Mouse (Mus musculus) heart, adult 9 months (tissue): ENCODE measurements around the gene Elmo1.

ENCODE experiments used
- DNase-seq, 2 experiments: peaks; one replicate each; pipeline ENCODE4 v3.0.0; 2022; ENCODE audit warnings: low spot score in 2 of 2

Gene Elmo1

DNA sequence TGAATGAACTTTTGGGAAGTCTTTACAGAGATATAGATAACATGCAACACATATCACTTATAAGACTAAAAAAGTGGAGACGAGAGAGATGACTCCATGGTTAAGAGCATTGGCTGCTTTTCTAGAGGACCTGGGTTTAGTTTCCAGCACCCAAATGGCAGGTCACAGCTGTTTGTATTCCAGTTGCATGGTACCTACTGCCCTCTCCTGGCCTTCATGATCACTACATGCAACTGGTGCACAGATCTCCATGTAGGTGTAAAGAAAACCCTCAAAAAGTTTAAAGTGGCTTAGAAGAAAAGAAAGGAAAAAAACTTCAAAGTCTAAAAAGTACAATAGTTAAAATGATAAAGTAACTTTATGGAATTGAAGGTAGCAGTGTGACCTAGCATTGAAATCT lies 172.8 kb downstream of the Elmo1 start:
- no peak for DNase-seq

DNA sequence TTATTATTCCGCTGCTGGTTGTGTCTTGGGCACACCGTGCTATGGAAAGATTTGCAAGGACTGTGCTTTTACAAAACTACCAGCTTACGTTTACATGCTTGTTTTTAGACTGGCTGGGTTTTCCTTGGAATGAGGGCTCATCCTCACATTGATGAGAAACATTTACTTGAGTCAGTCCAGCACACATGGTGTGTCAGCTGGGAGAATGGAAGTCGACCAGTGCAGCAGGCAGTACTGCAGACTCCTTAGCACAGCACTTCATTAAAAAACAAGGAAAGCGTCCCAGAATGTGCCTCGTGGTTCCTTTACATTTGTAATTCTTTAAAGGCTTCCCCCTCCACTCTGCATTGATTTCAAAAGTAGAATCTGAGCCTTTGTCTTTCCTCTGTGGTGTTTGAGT lies 179.8 kb downstream of the Elmo1 start:
- DNase-seq: no peak

- no peak for DNase-seq
Observed at GRCm38 (mm10) chr13:20271799-20272198, 181.4 kb downstream of the Elmo1 start.

DNA sequence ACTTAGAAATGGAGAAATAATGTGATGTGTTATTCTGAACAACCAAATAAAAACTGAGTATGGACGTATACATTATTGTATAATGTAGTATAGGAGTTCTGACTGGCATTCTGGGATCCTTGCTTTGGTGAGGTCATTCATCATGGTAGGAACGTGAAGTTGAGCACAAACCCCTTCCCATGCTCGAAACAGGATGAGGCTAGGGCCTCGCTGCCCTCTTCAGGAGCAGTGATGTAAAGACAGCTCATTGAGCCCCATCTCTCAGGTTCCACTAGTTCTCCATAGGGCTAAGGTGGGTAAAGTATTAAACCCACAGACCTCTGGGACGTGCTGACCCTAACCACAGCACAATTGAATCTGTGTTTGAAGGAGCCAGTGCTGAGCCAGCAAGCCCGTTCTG lies 182.2 kb downstream of the Elmo1 start:
- no peak for DNase-seq

GRCm38 (mm10) chr13:20279889-20280288 lies 189.5 kb downstream of the Elmo1 start:
- DNase-seq: no peak

DNA sequence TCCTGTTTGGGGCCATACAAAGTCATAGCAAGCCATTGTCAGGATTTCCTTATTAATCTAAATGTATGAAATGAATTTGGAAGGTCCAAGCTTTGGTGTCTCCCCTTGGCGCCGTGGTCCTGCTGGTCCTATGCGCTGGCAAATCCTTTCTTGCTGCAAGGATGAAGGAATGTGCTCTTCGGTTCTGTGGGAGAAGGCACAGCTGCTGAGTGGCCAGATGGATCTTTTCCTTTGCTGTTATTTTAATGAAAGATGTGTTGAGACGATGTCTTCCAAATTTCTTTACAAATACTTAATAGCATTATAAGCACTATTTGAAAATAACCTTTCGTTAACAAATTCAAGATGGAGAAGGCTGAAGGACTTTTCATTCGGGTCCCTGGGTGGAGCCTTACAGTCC lies 193.5 kb downstream of the Elmo1 start:
- DNase-seq: no peak

- DNase-seq: no peak
Observed at GRCm38 (mm10) chr13:20286680-20287079, 196.3 kb downstream of the Elmo1 start.

GRCm38 (mm10) chr13:20288393-20288792 lies 198.0 kb downstream of the Elmo1 start:
- peak; percentile 73 to 85 for DNase-seq

DNA sequence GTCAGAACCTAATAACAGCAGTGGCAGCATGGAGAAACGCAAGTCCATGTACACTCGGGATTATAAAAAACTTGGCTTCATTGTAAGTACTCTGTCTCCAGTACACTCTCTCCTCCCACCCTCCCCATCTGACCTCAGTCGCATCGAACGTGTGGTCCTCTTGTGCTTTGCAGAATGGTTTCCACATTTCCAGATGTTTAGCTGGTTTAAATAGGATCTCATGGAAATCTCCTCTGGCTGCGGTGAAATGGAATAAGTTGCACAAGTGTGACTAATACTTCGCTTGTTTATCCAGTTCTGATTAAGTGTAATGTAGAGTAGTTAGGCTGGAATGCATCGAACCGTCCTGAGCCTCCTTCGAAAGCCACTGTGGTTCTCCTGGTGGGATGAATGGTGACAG lies 200.0 kb downstream of the Elmo1 start:
- peak; percentile 58 to 73 for DNase-seq

- peak; percentile 62 to 72 for DNase-seq
Observed at GRCm38 (mm10) chr13:20292348-20292747, 202.0 kb downstream of the Elmo1 start.

DNA sequence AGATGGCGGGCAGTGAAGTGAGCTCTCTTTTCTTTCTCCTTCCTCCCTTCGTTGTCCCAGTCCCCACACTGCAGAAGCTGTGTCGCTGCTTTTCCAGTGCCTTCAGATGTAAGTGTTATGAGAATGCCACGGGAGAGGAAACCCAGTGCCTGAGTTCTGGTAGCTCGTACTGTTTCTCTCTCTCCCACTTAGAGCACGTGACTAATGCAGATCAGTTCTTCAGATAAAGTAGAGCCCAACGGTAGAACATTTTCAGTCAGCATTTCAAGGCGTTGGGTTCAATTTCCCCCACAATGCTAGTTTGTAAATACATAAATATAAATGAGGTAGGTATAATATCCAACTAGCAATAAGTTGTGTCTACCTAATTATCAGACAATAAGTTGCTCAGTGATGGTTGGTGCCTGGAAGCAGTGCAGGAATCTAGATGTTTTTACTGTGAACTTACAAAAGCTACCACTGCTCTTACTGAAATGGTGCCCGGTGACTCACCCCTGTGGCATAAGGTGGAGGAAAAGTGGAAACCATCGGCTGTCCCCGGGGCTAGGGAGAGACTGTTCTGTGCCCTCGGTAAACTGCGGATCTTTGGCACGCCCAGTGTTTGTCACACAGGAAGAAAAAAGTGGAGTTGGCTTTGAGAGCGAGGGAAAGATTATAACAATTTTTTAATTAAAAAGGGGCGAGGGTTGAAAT lies 205.0 kb downstream of the Elmo1 start:
- no peak for DNase-seq

GRCm38 (mm10) chr13:20297841-20298240 lies 207.4 kb downstream of the Elmo1 start:
- DNase-seq: peak in 1 of 2 experiments; percentile 28

DNA sequence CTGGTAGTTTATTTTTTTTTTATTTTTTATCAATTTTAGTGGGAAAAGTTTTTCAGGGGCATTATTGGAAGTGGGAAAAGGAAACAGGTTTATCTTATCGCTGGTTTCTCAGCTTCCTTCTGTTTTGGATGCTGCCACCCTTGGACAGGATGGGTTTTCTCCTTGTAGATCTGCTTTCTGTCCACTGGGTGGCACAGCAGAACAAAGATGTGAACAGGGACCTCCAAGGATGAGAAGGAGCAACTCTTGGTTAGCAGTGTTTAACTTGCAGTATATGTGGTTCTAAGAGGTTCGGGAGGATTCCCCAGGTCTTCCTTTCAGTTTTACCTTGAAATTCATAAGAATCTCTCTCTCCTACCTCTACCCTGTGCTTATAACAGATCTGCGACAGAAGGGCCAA lies 209.0 kb downstream of the Elmo1 start:
- no peak for DNase-seq

GRCm38 (mm10) chr13:20300052-20300564 lies 209.7 kb downstream of the Elmo1 start:
- DNase-seq: no peak

DNA sequence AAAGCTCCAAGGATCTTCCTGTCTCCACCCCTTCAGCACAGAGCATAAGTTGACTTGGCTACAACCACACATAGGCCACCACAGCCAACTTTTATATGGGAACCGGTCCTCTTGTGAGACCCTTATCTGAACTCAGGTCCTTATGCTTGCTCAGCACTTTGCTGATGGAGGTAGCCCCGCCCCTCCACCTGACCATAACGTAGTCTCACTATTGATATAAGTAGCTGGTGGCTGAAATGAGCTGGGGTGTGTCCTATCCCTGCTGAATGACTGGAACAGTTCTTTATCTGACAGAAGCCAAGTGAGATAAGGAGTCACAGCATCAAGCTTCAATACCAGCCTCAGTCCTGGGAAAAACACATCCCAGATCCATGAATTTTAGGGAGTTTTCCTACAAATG lies 210.2 kb downstream of the Elmo1 start:
- DNase-seq: no peak

DNA sequence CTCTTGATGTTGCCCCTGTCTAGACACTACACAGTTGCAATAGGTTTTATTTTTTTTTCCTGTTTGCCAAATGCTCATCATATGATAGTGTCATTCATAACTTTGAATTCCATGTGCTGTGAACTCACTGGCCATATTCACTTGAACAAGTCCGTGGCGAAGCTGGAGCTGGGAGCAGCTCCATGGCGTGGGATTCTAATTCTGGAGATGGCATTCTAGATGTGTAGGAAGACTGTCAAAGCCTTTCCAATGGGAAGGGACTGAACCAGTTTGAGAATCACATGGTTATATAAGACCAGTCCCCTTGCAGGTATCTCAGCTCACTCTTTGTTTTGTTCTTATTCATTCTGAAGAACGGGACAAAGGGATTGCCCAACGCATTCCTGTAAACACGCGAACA lies 211.4 kb downstream of the Elmo1 start:
- DNase-seq: no peak

DNA sequence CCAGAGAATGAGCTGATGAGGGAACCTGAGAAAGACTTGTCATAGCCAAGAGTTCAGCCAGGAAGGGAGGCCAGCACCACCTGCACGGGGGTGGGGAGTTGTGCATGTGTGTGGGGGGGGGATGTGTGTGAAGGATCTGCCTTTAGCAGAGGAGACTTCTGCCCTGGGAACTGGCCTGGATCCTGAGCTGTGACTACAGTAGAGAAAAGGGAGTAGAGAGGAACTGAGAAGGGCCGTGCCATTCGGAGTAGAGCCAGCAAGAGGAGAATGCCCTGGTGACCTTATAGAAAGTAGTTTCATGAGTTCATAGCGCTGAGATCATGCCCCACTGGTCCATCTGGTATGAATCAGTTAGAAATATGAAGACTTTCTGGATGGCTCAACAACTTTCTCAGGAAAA lies 215.2 kb downstream of the Elmo1 start:
- DNase-seq: no peak

- DNase-seq: peak; percentile 23 to 27
Observed at GRCm38 (mm10) chr13:20306180-20307177, 216.1 kb downstream of the Elmo1 start.

GRCm38 (mm10) chr13:20307381-20307780 lies 217.0 kb downstream of the Elmo1 start:
- no peak for DNase-seq

DNA sequence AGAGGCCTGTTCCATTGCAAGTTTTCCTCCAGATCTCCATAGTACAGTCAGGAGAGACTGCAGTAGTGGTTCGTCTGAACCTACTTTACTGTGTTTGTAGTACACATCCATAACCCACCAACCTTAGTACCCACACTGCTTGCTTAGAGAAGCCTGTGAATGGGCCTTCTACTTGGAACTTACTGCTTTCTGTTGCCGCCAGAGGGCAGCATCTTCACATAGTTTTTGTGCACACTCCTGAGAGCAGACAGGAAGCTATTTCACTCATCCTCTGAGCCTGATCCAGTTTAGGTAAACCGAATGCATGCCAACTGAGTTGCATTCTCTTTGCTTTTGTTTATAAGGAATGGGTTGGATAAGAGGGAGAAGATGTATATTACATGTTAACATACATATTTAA lies 221.2 kb downstream of the Elmo1 start:
- DNase-seq: peak; percentile 41 to 77

DNA sequence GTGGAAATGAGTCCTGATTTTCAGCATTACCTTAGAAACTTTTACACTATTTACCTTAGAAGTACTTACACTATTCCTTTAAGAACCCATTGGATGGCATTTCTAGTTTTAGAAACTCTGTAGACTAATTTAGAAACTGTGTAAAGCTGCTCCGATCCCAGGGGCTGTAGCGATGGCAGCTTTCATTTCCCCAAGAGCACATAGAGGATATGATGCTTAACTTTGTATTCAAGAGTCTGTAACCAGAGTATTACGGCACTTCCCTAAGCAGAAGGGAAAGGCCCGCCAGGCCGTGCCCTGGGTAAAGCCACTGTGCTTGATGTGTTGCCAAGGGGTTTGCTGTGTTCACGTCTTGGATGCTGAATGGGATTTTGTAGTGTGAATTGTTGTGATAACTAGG lies 222.9 kb downstream of the Elmo1 start:
- no peak for DNase-seq

- no peak for DNase-seq
Observed at GRCm38 (mm10) chr13:20316139-20316538, 225.7 kb downstream of the Elmo1 start.
